Mouse (Mus musculus): ENCODE measurements around the gene Ror1.

DNA sequence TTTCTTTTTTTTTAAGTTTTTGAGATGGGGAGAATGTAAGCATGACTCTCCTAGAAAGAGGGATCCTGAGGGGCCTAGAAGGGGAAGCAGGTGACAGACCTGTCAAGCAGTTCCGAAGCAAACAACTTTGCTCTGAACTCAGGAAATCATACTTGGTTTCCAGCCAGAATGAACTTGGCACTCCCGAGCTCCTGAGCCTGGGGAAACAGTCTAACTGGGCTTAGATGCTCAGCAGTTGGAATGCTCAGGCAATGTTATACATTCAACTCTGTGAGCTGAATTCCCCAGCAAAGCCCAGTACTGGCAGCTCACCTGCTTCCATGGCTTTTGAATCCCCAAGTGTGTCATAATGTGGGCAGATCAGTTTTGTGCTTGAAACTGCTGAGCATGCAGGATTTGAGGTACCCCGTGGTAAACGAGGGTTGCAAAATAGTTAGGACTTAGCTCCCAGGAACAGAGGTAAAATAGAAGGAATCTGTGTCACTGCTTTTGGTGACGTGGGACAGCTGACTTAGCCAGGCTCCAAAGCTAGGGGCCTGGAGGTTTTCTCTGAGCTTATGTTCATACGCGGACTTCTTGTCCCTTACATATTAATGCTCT lies 47.1 kb upstream of the Ror1 start:
- TF ChIP-seq POLR2A (IDR thresholded peaks at IDR 0.05; ENCODE audit: control insufficient read depth, low read depth, low read length) = no peak
- no peak for TF ChIP-seq CTCF (IDR thresholded peaks at IDR 0.05; ENCODE audit: control insufficient read depth, insufficient read depth, insufficient replicate concordance, low read depth, low read length)
